Mouse (Mus musculus): Measurements from ENCODE around the gene 6030445D17Rik.

DNA sequence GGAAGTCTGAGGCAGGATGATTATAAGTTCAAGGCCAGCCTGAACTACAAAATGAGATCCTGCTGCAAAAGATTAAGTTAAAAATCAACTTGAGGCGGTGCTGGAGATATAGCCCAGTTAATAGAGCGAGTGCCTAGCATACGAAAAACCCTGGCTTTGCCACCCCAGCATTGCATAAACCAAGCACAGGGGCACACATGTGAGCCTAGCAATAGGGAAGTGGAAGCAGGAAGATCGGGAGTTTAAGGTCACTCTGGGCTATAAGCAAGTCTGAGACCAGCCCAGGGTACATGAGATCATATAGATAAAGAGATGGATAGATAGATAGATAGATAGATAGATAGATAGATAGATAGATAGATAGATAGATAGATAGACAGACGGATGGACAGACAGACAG lies 12.3 kb upstream of the 6030445D17Rik start:
- TF ChIP-seq CTCF (IDR thresholded peaks at IDR 0.05; ENCODE audit: borderline replicate concordance, extremely low read depth, insufficient read depth, insufficient read length) (no peak), POLR2A (IDR thresholded peaks at IDR 0.05; ENCODE audit: borderline replicate concordance, extremely low read depth, insufficient read depth, insufficient read length, poor library complexity, severe bottlenecking) (no peak)
